Mouse (Mus musculus): ENCODE measurements around the gene Slc39a11.

- TF ChIP-seq POLR2A (IDR thresholded peaks at IDR 0.05; ENCODE audit: borderline replicate concordance, extremely low read depth, low read depth, low read length) (no peak), CTCF (IDR thresholded peaks at IDR 0.05; ENCODE audit: insufficient read depth, low read length) (no peak)
Measured at GRCm38 (mm10) chr11:113534341-113534740, 115.5 kb downstream of the Slc39a11 start.
